ENCODE assay signal across 8 mouse cellular contexts in the genomic region with DNA sequence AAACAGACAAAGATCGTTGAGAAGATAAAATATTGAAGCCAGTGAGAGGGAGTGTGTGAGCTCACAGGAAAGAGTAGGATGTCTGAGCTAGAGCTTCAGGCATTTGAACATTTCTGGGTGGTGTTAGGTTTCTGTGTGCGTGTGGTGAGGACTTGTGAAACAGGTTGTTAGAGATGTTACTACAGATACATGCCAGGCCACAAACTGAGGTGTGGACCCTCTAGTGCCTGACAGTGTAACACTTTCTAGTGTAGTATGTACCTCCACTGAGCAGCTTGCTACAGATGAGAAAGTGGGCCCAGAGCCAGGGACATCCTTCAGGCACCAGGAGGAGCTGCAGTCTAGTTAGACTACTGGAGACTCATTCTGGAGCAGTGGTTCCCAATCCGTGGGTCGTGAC. TPM values are rescaled to one million over a fixed set of nuclear protein-coding genes. Genes with fewer than 3 reads are reported as not detected.
DNase-seq lines count a peak whose midpoint lies in the region; ATAC-seq lines count a peak whose summit lies in the region.

No protein-coding gene starts in this region.

- no peak overlapping the region for H3K9ac ChIP-seq in kidney, embryonic 15.5 days

- H3K27ac ChIP-seq in kidney, embryonic 15.5 days: no peak overlapping the region

- H3K4me3 ChIP-seq in kidney, embryonic 15.5 days (replicated peaks): no peak overlapping the region

- 60% methylated on average over 4 of the region's 4 CpGs for WGBS in kidney, embryonic 15.5 days

- no peaks in the 10 kb centered on the region for H3K9me3 ChIP-seq in kidney, embryonic 15.5 days (replicated peaks)

- no peak overlapping the region for H3K4me2 ChIP-seq in kidney, embryonic 15.5 days

- ATAC-seq in kidney, embryonic 15.5 days (replicated peaks; ENCODE audit: low FRiP score): 0 out of 2 replicates have a peak, but pooled peaks have one; percentile 22
- no peak for ATAC-seq in erythroid progenitor cell, adult 5-6 weeks (replicated peaks; ENCODE audit: low FRiP score, poor library complexity, severe bottlenecking)

- peaks cover 24% of the 10 kb centered on the region for H3K4me1 ChIP-seq in kidney, embryonic 15.5 days

- DNase-seq in adrenal gland, adult 2 months: peak; percentile 19
- DNase-seq in adrenal gland, adult 18-20 months (ENCODE audit: low spot score in 2 of 2): no peak
- DNase-seq in kidney, adult 18-20 months: no peak
- DNase-seq in urinary bladder, postnatal 25 days (ENCODE audit: low spot score): peak; percentile 27
- DNase-seq in urinary bladder, adult 2 months (ENCODE audit: low spot score): no peak
- DNase-seq in yolk sac, embryonic 10.5 days (ENCODE audit: low spot score): no peak

- peaks cover 30% of the 10 kb centered on the region for H3K36me3 ChIP-seq in kidney, embryonic 15.5 days

- no peaks in the 10 kb centered on the region for H3K27me3 ChIP-seq in kidney, embryonic 15.5 days

RNA-seq across cellular contexts. Expression of gene Pigp, which starts 30.5 kb away (rescaled TPM):
- 10 to 100 TPM; 87.0 to 94.7 TPM for total RNA-seq in adrenal gland, adult 2 months (2021)
- polyA plus RNA-seq in adrenal gland, adult 2 months (2012; rRNA removed): 42.1 and 47.7 TPM in 2 replicates
- total RNA-seq in adrenal gland, adult 18-20 months (2021): 10 to 100 TPM; 65.4 to 95.0 TPM
- polyA plus RNA-seq in kidney, embryonic 15.5 days (2015; fragmentation: Nextera tagmentation; extraction: Ambion mirVana): 113 and 129 TPM in 2 replicates
- 92.5 and 102 TPM in 2 replicates for polyA plus RNA-seq in urinary bladder, adult 2 months (2012; rRNA removed)
- total RNA-seq in erythroid progenitor cell, adult 5-6 weeks (2015; ENCODE audit: low replicate concordance): 2.5 and 13.0 TPM in 2 replicates
- total RNA-seq in erythroid progenitor cell, adult 5-6 weeks (2017; ENCODE audit: low replicate concordance): 7.7 TPM in 1 of 2 replicates, not detected in the other

RNA-seq across cellular contexts. Expression of gene Ttc3, which starts 31.8 kb away (rescaled TPM):
- 10 to 100 TPM; 88.2 to 98.1 TPM for total RNA-seq in adrenal gland, adult 2 months (2021)
- 32.0 and 32.1 TPM in 2 replicates for polyA plus RNA-seq in adrenal gland, adult 2 months (2012; rRNA removed)
- 100 to 1,000 TPM in 1 of 2 experiments, 10 to 100 TPM in 1; 93.2 to 101 TPM for total RNA-seq in adrenal gland, adult 18-20 months (2021)
- polyA plus RNA-seq in kidney, embryonic 15.5 days (2015; fragmentation: Nextera tagmentation; extraction: Ambion mirVana): 228 and 230 TPM in 2 replicates
- polyA plus RNA-seq in urinary bladder, adult 2 months (2012; rRNA removed): 39.1 and 45.7 TPM in 2 replicates
- 7.5 and 14.8 TPM in 2 replicates for total RNA-seq in erythroid progenitor cell, adult 5-6 weeks (2015; ENCODE audit: low replicate concordance)
- 26.6 and 40.9 TPM in 2 replicates for total RNA-seq in erythroid progenitor cell, adult 5-6 weeks (2017; ENCODE audit: low replicate concordance)

Comparison
In these comparisons a context has a peak if more than half of its experiments do, and no peak if none do; other contexts are left out.
1. DNase-seq: peak in adrenal gland, adult 2 months (single experiment) and urinary bladder, postnatal 25 days (single experiment); none in adrenal gland, adult 18-20 months (0 of 2), kidney, adult 18-20 months (single experiment), urinary bladder, adult 2 months (single experiment) and yolk sac, embryonic 10.5 days (single experiment).
2. RNA of gene Pigp, which starts 30.5 kb away (total RNA-seq): 65.4 to 95.0 TPM in adrenal gland, adult 18-20 months and 87.0 to 94.7 TPM in adrenal gland, adult 2 months; 2.5 to 13.0 TPM in erythroid progenitor cell, adult 5-6 weeks; every median in the first group is over 4 times any median in the second.